Mouse (Mus musculus): Measurements from ENCODE around the gene Vmn2r80. TPM values are rescaled to one million over a fixed set of nuclear protein-coding genes. Genes with fewer than 3 reads are reported as not detected.

Vmn2r80 gene
- not detected in 2 replicates for polyA plus RNA-seq (2012; rRNA removed)

DNA sequence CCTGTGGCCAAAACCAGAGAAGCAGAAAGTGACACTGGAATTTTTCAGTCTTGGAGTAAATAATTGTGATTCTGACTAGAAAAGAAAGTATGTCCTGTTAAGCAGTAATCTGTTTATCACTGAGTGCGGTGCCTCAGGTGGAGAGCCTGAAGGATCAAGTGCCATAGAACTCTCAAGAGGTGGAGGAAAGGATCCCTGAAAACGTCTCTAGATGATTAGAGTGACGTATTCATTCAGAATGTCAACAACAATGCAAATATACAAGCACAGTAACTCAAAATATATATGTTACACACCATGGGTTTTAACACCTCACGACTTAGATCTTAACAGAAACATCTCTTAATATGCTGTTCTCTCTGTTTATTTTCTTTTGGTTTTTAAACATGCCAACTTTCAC is at the start of gene Vmn2r80:
Gene Vmn2r80 (plus strand): TSS at position 301 of the 400 bp plus-strand sequence.

Other genes starting within 250 kb of the Vmn2r80 start
- not detected in 2 replicates for gene Olfr1354, start 235.6 kb upstream of the Vmn2r80 start, polyA plus RNA-seq (2012; rRNA removed)
- not detected in 2 replicates for gene Olfr8, start 198.1 kb upstream of the Vmn2r80 start, polyA plus RNA-seq (2012; rRNA removed)
- gene Olfr1353, start 185.5 kb upstream of the Vmn2r80 start, polyA plus RNA-seq (2012; rRNA removed): not detected in 2 replicates
- gene Olfr1352, start 167.7 kb upstream of the Vmn2r80 start, polyA plus RNA-seq (2012; rRNA removed): not detected in 2 replicates
- not detected in 2 replicates for gene Olfr1351, start 136.3 kb upstream of the Vmn2r80 start, polyA plus RNA-seq (2012; rRNA removed)
- gene Olfr57, start 120.0 kb upstream of the Vmn2r80 start, polyA plus RNA-seq (2012; rRNA removed): not detected in 2 replicates
- gene 2610008E11Rik, start 51.2 kb upstream of the Vmn2r80 start, polyA plus RNA-seq (2012; rRNA removed): 1.9 and 2.0 TPM in 2 replicates
- gene Vmn2r81, start 98.9 kb downstream of the Vmn2r80 start, polyA plus RNA-seq (2012; rRNA removed): not detected in 2 replicates
- gene Vmn2r82, start 207.8 kb downstream of the Vmn2r80 start, polyA plus RNA-seq (2012; rRNA removed): not detected in 2 replicates